Mouse (Mus musculus): Measurements from ENCODE around the gene Prkd2.

Prkd2 gene

DNA sequence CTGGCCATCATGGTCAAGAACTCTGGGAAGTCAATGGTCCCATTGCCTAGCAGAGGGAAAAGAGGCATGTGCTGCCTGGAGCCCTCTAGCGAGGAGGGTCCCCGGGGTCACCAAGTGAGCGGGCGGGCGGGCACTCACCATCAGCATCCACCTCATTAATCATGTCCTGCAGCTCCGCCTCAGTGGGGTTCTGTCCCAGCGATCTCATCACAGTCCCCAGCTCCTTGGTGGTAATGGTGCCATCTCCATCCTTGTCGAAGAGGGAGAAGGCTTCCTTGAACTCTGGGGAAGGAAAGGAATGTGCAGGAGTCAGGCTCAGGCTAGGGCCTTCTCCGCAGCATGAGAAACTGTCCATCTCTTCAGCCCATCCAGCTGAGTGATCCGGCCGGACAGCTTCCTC is 74.7 kb downstream of the Prkd2 start:
- DNase-seq (ENCODE audit: low spot score in 2 of 2), result no peak

DNA sequence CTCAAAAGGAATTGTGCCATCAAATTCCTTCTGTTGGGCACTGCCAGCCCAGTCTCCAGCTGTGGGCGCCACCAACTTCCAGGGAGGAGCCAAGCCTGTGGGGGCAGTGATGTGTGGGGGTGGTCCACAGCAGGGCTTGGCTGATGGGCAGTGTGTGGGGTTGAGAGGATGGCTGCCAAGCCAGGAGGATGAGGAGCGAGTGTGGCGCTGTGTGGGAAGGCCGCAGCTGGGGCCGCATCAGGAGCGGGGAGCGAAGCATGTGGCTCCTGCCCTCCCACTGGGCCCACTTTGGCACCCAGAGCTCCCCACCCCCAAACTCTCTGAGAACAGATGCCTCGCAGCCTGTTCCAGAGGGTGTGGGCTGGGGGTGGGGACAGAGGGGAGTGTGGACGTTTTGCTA is 75.3 kb downstream of the Prkd2 start:
- DNase-seq (ENCODE audit: low spot score in 2 of 2), result peak in 1 of 2 experiments; percentile 80

DNA sequence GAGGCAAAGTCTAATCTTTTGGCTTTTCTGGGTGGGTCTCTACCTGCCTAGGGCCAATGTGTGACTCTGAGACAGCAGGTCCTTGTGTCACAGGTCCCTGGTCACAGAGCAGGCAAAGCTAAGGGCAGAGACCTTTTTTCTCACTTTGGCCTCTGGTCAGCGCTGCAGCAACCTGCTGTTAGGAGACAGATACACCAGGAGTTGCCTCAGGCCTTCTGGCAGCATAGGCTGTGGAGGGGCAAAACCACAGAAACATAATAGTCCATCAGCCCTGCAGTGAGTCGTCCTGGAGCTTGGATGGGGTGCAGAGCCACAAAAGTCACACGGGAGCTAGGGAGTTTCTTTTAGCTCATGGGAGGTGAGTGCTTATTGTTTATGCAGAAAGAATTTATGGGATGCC is 76.0 kb downstream of the Prkd2 start:
- no peak for DNase-seq (ENCODE audit: low spot score in 2 of 2)

DNA sequence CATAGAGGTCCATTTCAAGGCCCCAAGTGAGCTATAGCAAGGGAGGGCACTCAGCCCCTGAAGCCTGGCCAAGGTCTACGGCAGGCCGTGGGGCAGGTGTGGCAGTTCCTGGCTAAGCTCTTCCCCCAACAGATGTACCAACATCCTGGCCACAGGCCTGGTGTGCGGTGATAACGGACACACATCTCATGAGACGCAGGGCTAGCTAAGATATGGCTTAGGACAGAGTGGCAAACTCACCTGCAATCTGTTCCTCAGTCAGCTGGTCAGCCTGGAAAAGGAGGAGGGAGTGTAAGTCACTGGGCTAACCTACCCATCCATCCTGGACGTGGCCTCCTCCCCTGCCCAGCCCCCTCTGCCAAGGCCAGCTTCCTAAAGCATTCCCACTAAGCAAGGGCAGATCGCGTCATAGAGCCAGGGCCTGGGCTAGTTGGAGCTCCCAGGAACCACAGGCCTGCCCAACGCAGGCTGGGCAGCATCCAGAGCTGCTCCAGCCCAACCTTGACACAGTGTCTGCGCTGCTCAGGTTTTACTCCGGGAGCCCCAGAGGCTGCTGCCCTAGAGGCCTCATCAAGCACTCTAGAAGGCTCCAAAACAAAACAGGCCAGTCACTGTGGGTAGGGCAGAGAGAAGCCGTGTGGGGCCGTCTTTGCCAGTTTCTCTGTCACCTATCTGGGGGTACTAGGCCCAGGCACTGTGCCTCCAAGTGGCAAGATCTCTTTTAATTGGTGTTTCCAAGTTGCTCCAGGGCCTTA is 76.9 kb downstream of the Prkd2 start:
- peak in 1 of 2 experiments; percentile 26 for DNase-seq (ENCODE audit: low spot score in 2 of 2)
